Mouse (Mus musculus) myocyte (in vitro differentiated cells): ENCODE measurements around the gene Chuk.
A peak's percentile ranks its signal among the peaks of the same experiment; 100 is the strongest.

ENCODE experiments used
- POLR2A ChIP-seq: IDR thresholded peaks from one replicate; pipeline ENCODE4 v1.6.1; 2011; ENCODE audit warnings: low read depth, mild to moderate bottlenecking, control low read depth, moderate library complexity; ENCODE audit not compliant: insufficient read length
- POLR2AphosphoS2 ChIP-seq: IDR thresholded peaks from one replicate; pipeline ENCODE4 v1.6.1; 2011; ENCODE audit warnings: low read depth, control low read depth; ENCODE audit not compliant: insufficient read length
- USF1 ChIP-seq: IDR thresholded peaks from one replicate; pipeline ENCODE4 v1.6.1; 2011; ENCODE audit warnings: low read depth, mild to moderate bottlenecking, control low read depth, moderate library complexity

DNA sequence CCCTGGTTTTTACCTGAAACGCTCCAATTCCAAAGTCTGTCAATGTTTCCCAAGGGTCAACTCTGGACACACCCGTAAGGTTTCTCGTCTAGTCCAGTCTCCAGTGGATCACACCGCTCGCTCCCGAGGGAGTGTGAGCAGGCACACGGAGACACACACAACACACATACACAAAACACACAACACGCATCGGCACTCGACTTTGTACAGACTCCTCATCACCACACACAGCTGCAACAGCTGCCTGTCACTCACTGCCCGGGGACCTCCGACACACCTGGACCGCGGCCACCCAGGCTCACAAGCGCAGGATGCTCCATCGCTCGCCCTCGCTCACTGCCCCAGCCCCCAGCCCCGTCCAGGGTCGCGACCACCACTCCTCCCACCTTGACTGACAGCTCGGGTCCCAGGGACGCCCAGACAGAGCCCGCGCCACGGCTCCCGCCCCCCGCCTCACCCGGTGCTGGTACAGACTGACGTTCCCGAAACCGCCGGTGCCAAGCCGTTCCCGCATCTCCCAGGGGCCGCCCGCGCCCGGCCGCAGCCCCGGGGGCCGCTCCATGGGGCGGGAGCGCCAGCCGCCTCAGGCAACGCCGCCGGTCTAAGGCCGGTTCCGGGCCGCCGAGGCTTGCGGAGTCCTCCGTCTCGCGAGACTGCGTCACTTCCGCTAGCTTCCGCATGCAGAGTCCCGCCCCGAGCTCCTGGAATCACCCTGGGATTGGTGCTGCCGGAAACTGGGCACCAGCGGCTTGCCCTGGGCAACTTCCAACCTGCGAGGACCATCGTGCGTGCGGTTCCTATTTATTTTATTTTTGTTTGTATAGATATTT is at the start of gene Chuk:
- no peak for TF ChIP-seq USF1
- peak; percentile 91 for TF ChIP-seq POLR2A
- peak; percentile 93 for TF ChIP-seq POLR2AphosphoS2
